Mouse (Mus musculus): ENCODE measurements around the gene Rgl1. TPM values are rescaled to one million over a fixed set of nuclear protein-coding genes. Genes with fewer than 3 reads are reported as not detected.
A peak's percentile ranks its signal among the peaks of the same experiment; 100 is the strongest.

Rgl1 gene
- total RNA-seq, 4 experiments from 2014 or later: 30.2 to 37.8 (median 35.0) TPM

DNA sequence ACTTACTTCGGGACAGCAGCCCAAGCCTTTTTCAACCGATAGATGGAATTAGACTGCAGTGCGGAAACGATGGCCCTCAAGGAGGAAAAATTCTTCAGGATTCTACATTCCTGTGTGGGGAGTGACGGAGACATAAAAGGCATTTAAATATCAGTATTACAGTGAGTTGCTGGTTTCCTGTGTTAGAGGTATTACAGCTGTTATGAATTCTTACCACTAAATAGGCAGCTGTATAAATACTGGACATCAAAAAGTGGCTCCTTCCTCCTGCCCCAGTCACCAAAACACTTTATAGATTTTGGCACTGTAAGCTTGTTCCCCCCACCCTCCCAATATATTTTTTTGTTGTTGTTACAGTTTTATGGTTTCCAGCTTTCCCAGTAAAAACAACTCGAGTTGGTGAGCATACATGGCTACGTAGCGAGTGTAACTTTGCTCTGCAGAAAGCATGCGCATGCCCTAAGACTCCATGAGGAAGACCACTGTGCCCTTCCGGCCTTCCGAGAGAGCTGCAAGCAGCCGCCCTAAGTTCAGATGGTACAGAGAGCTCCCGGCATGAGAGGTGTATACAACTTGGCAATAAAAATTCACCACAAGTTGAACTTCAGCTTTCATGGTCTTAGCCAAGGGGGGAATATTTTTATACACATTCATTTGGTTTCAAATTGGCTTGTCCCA is 217.0 kb downstream of the Rgl1 start:
- DNase-seq (ENCODE audit: low spot score): no peak

DNA sequence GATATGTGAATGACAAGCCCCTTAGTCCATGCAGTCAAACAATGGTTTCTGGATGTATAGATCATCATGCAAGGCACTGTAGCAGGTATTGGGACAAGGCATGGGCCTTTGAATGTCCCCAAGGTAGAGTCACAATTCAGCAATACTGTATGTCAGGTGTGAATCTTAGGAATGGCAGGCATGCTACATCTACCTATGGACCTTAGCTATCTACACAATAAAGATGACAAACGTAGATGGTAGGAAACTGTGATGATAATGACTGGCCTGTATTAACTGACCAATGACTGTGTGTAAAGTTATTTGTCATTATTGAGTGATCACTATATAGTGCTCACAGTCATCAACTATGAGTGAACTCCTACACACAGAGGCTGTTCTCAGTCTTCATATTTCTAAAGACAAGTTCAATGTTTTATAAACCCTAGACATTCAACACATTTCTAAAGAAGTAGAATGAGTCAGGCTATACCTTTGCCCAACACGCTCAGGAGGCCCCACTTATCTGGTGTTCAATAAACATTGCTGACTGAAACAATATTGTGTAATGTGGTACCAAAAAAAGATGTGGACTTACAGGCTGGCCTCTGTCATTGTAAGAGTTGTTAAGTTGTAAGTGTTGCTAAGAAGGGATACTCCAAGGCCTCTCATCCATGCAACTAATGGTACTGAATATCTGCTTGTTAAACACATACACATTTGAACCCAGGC is 222.5 kb downstream of the Rgl1 start:
- no peak for DNase-seq (ENCODE audit: low spot score)

DNA sequence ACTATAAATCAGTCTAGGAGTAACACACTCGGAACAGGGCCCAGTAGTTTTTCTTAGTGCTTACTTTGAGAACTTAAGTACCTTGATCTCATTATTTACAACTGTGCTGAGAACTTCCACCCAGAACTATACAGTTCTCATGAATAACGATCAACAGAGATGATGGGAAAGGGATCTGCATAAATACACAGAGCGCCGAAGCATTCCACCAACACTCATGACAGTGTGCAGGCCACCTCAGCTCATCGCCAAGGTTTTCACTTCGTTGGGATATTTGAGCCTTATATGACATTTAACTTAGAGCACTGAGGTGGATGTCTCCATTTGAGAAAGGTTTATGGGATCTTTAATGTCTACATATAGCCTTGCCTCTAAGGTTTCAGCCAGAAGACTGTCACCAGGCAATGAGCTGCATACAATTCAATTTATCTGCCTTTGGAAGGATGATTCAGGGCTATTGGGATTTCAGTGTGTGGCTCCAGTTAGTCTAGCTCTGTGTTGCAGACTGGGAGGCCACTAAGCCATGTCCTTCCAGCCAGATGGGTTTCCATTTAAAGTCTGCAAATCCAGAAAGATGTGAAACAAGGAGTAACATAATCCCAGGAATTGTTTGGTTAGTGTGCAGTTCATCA is 223.3 kb downstream of the Rgl1 start:
- no peak for DNase-seq (ENCODE audit: low spot score)

DNA sequence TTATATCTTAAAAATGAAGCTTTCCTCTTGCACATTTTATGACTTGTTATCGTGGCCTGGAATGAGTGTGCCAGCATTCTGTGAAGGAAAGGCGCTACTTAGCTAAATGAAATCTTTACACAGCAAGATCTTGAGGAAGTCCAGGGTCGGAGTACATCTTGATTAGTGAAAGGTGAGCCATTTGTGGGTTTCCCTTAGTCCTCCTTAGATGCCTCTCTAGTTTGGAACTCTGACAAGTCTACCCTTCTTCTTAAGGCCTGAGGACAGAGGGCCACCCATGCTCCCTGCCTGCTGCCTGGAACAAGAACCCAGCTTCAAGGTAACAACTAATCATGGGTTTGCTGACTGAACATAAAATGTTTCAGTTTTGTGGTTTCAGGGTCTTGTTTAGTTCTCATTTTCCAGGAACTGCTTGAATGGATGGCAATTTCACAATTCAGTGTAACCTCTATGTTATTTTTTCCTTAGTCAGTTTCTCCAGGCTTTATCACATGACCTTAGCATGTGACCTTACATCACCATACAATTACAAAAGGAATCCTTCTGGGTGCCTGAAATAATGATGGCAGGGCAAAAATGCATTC is 225.8 kb downstream of the Rgl1 start:
- no peak for DNase-seq (ENCODE audit: low spot score)

DNA sequence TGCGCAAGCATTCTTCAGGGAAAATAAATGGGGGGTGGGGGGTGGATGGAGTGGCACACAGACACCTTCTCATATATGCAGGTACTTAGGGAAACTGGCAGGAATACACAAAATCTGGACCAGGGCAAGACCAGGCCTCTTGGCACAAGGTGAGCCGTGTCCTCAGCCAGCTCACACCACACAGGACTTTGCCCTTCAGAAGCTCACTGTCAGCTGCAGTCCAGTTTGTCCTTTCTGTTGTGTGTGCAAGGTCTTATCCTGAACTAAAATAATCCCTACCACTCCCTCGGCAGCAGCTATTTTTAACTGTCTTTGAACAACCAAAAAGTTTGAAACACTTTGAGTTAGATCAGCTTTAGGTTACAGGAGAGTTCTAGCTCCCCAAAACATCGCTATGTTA is 227.3 kb downstream of the Rgl1 start:
- peak; percentile 50 for DNase-seq (ENCODE audit: low spot score)

DNA sequence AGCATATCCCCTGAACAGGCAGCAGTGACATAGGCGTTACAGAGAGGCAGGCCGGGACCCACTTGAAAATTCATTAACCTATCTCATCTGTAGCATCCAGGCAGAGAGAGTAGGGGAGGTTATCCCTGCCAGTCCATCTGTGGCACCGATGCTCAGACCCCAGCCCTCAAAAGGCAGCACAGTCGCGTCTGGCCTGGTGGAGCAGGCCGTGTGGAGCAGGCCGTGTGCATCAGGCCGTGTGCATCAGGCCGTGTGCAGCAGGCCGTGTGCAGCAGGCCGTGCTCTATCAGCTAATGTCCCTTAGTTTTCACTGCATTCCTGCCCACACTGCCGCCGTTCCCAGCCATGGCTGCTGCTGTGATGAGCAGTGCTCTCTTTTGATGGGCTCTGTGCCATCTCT is 229.0 kb downstream of the Rgl1 start:
- DNase-seq (ENCODE audit: low spot score): no peak

DNA sequence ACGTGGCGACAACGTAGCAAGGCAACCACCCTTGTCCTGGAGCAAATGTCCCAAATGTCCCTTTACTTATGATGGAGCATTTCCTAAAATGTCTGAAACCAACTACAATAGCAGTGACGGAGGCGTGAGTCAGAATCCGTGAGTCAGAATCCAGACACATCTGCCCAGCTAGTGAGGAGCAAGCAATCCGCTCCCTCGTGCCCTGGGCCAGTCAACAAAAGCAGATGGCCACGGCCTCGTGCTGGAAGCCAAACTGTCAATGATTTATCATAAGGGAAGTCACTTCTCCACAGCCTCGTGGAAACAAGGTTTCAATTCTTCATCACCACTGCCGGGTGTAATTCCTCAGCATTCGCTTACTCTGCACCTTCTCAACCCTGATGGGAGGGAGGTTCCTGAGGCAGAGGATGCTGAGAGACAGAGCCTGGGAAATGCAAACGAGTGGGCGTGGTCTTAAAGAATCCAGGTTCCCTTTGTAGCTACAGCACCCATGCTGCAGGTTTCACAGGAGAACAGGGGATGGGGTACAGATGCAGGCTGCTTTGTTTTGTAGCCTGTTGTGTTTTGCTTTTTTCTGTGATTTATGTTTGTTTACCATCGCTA is 229.6 kb downstream of the Rgl1 start:
- no peak for DNase-seq (ENCODE audit: low spot score)

DNA sequence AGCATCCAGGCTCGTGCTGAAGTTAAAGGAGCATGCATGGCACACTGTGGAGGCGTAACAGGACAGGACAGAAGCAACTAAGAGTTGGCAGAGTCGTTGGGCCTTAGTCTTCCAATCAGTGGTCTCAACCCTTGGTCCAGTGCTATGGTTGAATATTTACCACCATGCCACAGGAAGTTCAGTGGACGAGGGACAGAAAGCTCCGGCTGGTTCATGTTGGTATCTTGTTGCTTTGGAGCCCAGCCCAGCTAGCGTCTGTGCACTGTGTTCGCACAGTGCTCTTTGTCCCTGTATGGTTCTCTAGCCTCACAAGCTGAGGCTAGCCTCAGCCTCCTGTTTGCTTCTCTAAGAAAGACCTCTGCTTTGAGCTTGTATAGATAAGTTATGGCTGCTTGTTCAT is 231.6 kb downstream of the Rgl1 start:
- DNase-seq (ENCODE audit: low spot score): no peak

DNA sequence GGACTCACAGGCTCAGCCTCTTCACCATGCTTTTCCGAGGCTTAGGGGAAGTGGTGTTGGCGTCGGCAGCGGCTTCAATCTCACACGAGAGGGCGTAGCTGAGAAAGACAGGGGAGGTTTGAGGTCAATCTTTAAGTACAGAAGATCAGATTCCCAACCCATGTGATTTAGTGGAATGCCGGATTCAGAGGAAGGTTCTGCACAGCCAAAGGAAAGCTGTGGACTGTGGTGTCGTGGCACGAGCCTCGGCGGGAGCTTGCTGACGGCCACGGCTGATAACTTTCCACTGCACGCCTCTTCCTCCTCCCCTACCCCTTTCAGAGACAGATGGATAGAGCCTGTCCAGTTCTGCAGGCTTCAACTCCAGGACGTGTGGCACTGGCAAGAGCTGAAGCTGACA is 234.7 kb downstream of the Rgl1 start:
- DNase-seq (ENCODE audit: low spot score): peak; percentile 46

DNA sequence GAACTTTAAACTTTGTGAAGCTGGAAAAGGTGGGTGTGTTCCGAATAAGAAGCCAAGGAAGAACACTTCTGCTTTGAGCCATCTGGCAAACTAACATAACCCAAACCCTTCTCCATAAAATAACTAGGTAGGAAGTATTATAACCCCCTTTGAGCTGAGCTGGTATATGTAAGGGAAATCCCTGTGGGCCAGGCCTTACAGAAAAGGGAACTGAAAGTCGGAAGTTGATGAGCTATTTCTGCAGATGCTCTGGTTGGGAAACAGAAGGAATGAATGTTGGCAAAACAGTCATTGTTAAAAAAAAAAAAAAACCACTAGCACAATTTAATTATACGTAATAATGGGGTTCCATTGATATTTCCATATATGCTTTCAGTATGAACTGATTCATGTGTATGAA is 237.4 kb downstream of the Rgl1 start:
- peak; percentile 37 for DNase-seq (ENCODE audit: low spot score)

DNA sequence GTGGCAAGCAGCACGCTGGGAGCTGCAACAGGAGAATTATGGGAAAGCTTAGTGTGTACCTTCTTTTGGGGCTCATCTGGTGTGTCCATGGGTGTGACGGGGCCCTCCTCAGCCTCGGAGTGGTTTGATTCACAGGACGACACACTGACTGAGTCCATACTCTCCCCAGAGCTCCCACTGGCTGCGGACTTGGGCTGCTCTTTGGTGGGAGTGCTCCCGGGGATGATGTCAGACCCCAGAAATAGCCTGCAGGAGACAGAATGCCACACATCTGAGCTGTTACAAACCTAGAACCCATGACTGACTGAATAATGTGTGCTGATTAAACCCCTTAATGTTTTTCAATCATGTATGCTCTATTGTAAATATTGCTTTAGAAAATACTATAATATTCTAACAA is 237.9 kb downstream of the Rgl1 start:
- DNase-seq (ENCODE audit: low spot score): no peak

DNA sequence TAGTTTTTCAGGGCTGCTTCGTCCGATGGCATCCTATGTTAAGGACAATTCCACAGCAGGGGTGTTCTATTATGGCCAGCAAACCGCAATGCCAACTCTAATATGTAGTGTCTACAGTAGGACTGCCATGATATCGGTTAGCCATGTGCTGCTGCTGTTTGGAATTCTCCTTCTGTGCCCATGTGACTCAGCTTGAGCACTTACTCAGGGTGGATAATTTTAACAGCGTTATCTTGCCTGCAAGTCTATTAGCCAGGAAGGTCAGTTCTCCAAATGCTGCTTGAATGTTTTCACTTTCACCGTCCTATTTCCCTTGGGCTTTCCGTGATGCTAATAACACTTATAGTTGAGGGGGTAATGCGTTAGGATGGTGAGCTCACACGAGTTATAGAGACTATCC is 240.0 kb downstream of the Rgl1 start:
- peak; percentile 62 for DNase-seq (ENCODE audit: low spot score)

DNA sequence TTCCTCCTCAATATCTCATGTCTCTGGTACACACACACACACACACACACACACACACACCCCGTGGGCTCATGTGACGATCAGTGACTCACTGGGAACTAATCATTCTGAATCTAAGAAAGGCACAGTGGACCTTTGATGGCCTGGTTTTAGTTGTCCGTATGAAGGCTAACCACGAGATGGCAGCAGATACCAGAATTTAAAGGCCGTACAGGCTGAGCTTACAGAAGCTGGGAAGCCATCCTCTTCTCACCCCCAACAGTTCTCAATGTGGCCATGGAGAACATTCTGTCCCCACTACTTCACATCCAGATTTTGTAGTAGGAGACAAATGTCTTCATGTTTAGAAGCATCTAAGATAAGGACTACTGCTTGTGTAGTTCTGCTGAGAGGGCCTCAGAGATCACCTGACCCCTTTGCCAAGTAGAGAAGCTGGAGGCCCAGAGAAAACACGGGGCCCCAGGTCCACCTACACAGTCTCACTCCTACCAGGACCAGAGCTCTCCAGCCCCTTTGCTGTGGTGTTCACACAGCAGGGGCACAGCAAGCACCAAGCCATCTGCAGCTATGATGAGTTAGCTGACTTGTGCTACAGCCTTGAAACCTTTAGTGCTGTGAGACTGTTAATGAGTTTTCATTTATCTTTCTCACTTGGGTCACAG is 241.0 kb downstream of the Rgl1 start:
- DNase-seq (ENCODE audit: low spot score): peak; percentile 87

DNA sequence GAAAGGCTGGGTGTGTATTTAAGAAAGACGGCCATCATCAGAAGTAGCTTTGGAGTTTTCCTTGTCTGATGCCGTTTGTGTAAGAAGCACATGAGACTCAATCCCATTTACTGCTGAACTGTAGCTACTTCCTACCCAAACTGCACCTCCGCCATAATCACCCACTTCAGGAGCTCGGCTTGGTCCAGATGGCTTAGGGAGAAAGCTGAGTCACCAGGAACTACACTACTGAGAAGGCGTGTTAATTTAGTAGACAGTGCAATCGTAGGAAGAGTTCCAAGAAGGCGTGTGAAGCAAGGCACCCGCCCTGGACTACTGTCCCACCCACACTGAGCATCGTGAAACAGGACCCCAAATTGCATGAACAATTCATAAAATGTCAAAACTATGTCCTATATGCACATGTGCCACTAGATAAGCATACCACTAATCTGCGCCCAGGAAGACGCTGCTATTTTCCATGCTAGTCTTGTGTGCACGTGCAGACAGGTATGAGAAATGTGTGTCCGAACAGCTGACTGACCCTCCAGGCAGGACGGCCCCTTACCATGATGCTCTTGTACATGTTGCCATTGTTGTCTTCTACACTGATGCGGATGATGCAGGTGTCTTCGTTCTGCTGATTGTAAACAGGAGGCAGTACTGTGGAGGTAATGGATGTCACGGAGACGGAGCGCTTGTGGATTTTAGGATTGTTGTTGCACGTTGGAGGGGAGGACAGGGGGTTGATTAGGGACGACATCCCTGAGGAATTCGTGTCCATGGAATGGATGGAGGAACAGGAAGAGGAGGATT is 241.9 kb downstream of the Rgl1 start:
- DNase-seq (ENCODE audit: low spot score): no peak

DNA sequence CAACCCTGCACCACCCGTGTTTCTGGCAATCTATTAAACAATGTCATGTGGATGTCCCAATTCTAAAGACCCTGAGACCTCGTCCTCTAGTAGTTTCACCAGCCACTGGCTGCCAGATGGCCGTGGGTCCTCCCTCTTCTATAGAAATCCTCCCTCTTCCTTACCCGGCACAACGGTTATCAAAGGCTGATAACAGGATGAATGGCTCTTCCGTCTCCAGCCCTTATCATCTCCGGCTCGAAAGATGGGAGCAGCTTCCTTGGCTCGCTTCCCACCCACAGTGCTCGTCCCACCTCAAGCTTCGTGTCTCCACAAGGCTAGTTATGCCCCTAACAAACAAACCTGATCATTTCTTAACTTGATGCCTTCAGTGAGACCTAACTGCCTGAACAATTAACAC is 242.9 kb downstream of the Rgl1 start:
- no peak for DNase-seq (ENCODE audit: low spot score)

DNA sequence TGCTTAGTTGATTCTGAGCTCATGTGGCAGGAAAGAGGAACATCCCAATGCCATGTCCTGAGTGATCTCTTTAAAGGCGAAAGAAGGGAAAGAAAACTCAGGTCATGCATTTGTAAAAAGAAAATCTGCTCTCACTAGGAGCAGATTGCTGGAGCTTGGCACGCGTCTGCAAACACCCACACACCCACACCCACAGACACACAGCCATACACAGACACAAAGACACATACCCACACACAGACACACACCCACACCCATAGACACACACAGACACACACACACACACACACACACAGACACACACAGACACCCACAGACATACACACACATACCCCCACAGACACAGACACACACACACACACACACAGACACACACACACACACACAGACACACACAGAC is 243.9 kb downstream of the Rgl1 start:
- no peak for DNase-seq (ENCODE audit: low spot score)

DNA sequence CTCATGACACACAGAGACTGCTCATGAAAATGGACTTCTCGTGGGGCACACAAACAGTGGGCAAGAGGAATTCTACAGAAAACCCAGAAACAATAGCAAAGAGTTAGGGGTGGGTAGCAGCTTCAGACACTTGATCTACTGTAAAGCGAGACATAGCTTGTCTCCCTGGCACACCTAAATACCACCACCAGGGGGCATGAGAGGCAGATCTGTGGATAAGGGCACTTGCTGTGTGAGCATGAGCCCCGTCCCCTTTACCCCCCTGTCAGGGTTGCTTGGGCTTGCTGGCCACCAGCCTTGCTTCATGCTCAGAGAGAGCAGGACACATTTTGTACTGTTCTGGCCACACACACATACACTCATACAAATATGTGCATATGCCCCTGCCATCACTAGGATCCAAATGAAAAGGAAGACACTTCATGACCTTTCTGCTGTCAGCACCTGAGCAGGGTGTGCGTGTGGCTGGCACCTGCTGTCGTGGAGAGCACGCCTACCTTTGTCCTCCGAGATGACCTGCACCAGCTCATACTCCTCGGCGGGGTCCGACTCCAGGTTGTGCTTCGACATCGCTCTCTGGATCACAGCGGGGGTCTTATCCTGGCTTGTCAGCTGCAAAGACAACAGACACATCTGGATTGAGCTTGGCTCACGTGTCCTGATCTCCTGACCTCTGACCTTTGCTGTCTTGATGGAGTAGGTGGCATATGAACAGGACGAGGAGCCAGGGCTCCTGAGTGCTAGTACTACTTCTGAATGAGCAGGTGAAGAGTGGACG is 245.2 kb downstream of the Rgl1 start:
- DNase-seq (ENCODE audit: low spot score): peak; percentile 56

DNA sequence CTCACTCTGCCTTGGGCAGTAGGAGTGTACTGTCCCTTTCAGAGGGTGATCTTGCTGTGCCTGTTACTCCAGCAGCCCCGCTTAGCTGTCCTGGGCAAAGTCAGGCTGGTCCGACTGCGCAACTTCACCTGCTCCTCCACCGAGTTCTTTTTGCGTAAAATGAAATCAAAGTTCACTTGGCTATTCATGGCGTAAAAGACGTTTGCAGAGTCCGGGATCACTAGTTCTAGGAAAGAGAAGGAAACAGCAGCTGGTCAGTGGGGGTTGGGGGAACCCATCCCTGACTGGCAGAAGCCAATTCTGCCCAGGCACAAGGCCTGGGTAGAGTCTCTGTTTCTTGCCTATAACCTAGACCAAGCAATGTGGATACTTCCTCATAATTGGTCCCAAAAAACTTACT is 247.2 kb downstream of the Rgl1 start:
- DNase-seq (ENCODE audit: low spot score): no peak

DNA sequence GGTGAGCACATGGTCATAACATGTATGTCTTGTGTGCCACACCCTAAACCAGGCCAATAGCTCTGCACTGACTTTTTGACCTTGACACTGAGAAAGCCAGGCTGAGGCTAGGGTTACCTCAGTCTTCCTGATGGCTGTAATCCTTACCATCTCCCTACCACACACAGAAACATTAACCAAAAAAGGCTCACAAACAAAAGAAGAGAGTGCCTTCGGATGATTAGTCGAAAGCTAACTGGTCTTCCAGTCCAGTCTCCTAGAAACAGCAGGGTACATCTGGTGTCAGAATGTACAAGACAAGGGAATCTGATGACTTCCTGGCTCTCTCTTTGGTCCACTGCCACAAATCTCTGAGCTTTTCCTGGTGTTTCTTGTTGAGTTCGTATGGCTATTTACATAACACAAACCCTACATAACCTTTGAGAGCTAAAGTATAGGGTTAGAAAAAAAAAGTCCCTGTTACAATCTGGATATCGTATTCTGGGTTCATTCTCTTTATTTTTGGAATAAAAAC is 249.0 kb downstream of the Rgl1 start:
- DNase-seq (ENCODE audit: low spot score): no peak

DNA sequence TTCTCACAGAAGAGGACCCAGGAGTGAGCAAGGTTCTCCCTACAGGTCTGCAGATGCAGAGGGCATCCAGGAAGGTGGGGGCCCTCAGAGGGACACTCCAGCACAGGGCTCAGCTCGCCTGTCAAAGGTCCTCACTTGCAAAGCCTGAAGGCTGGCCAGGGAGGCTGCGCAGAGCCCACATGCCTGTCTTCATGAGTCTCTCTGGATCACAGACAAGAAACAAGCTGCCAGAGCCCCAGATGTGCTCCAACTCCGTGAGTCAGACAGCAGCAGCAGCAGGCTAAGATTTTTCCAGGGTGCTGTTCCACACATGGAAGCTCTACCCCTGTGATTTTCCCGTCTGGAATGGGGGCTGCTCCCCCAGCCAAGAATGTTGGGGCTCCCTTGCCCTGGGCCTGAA is 251.9 kb downstream of the Rgl1 start:
- DNase-seq (ENCODE audit: low spot score): no peak
